Mouse (Mus musculus): ENCODE data around the gene Top1. TPM values are rescaled to one million over a fixed set of nuclear protein-coding genes. Genes with fewer than 3 reads are reported as not detected.

Gene Top1
- polyA plus RNA-seq, 1 experiment from 2014 or later, result 67.6 TPM

- no peaks in the 10 kb centered on the region for H3K27me3 ChIP-seq (ENCODE audit: control insufficient read depth, insufficient read depth, low read length)
- H3K9ac ChIP-seq, result no peak overlapping the region
- DNase-seq (ENCODE audit: low spot score) (no peak), ATAC-seq (ENCODE audit: low FRiP score) (no peak)
- H3K4me1 ChIP-seq (replicated peaks; ENCODE audit: control insufficient read depth, insufficient read depth, low read length), result no peaks in the 10 kb centered on the region
- H3K4me3 ChIP-seq (replicated peaks; ENCODE audit: low read length), result no peak overlapping the region
- H3K27ac ChIP-seq, result no peak overlapping the region
- peaks cover 60% of the 10 kb centered on the region for H3K36me3 ChIP-seq (replicated peaks; ENCODE audit: control insufficient read depth, insufficient read depth)
- no peak overlapping the region for H3K4me2 ChIP-seq (replicated peaks)
- WGBS, result 75% methylated on average over 3 of the region's 3 CpGs
- H3K9me3 ChIP-seq (ENCODE audit: control insufficient read depth, low read length), result no peaks in the 10 kb centered on the region
Observed at GRCm38 (mm10) chr2:160765096-160765495, 119.4 kb downstream of the Top1 start.

- no peak overlapping the region for H3K27ac ChIP-seq
- 59% methylated on average over 5 of the region's 5 CpGs for WGBS
- DNase-seq (ENCODE audit: low spot score), result no peak
Observed at GRCm38 (mm10) chr2:160766371-160766771, 120.7 kb downstream of the Top1 start.

GRCm38 (mm10) chr2:160767201-160767600, 121.5 kb downstream of the Top1 start:
- no peak overlapping the region for H3K27ac ChIP-seq
- H3K9me3 ChIP-seq (ENCODE audit: control insufficient read depth, low read length), result no peaks in the 10 kb centered on the region
- H3K9ac ChIP-seq, result no peak overlapping the region
- H3K4me3 ChIP-seq (replicated peaks; ENCODE audit: low read length), result no peak overlapping the region
- ATAC-seq (ENCODE audit: low FRiP score) (no peak), DNase-seq (ENCODE audit: low spot score) (no peak)
- H3K4me2 ChIP-seq (replicated peaks), result no peak overlapping the region
- 92% methylated on average over 2 of the region's 2 CpGs for WGBS
- no peaks in the 10 kb centered on the region for H3K4me1 ChIP-seq (replicated peaks; ENCODE audit: control insufficient read depth, insufficient read depth, low read length)
- peaks cover 39% of the 10 kb centered on the region for H3K36me3 ChIP-seq (replicated peaks; ENCODE audit: control insufficient read depth, insufficient read depth)
- no peaks in the 10 kb centered on the region for H3K27me3 ChIP-seq (ENCODE audit: control insufficient read depth, insufficient read depth, low read length)

More at GRCm38 (mm10) chr2:160766371-160766771, 120.7 kb downstream of the Top1 start:
- H3K27me3 ChIP-seq (ENCODE audit: control insufficient read depth, insufficient read depth, low read length), result no peaks in the 10 kb centered on the region
- no peak overlapping the region for H3K4me3 ChIP-seq (replicated peaks; ENCODE audit: low read length)
- no peaks in the 10 kb centered on the region for H3K4me1 ChIP-seq (replicated peaks; ENCODE audit: control insufficient read depth, insufficient read depth, low read length)
- no peak overlapping the region for H3K9ac ChIP-seq
- no peak; the same call in 1 of the 2 replicates for ATAC-seq (ENCODE audit: low FRiP score)
- H3K4me2 ChIP-seq (replicated peaks), result no peak overlapping the region
- H3K9me3 ChIP-seq (ENCODE audit: control insufficient read depth, low read length), result no peaks in the 10 kb centered on the region
- peaks cover 48% of the 10 kb centered on the region for H3K36me3 ChIP-seq (replicated peaks; ENCODE audit: control insufficient read depth, insufficient read depth)

GRCm38 (mm10) chr2:160768097-160768695, 122.5 kb downstream of the Top1 start:
- Histone ChIP-seq H3K4me2 (replicated peaks) (no peak overlapping the region), H3K27me3 (ENCODE audit: control insufficient read depth, insufficient read depth, low read length) (no peaks in the 10 kb centered on the region), H3K36me3 (replicated peaks; ENCODE audit: control insufficient read depth, insufficient read depth) (peaks cover 29% of the 10 kb centered on the region), H3K4me3 (replicated peaks; ENCODE audit: low read length) (no peak overlapping the region), H3K9me3 (ENCODE audit: control insufficient read depth, low read length) (no peaks in the 10 kb centered on the region), H3K27ac (no peak overlapping the region), H3K9ac (no peak overlapping the region), H3K4me1 (replicated peaks; ENCODE audit: control insufficient read depth, insufficient read depth, low read length) (no peaks in the 10 kb centered on the region)
- WGBS, result 82% methylated on average over 4 of the region's 4 CpGs
- peak; percentile 21; the same call in 1 of the 2 replicates for ATAC-seq (ENCODE audit: low FRiP score)
- DNase-seq (ENCODE audit: low spot score), result no peak

- Histone ChIP-seq H3K4me3 (replicated peaks; ENCODE audit: low read length) (no peak overlapping the region), H3K9ac (no peak overlapping the region), H3K9me3 (ENCODE audit: control insufficient read depth, low read length) (no peaks in the 10 kb centered on the region), H3K36me3 (replicated peaks; ENCODE audit: control insufficient read depth, insufficient read depth) (peaks cover 21% of the 10 kb centered on the region), H3K27ac (no peak overlapping the region), H3K4me2 (replicated peaks) (no peak overlapping the region), H3K4me1 (replicated peaks; ENCODE audit: control insufficient read depth, insufficient read depth, low read length) (no peaks in the 10 kb centered on the region), H3K27me3 (ENCODE audit: control insufficient read depth, insufficient read depth, low read length) (no peaks in the 10 kb centered on the region)
- DNase-seq (ENCODE audit: low spot score) (no peak), ATAC-seq (ENCODE audit: low FRiP score) (no peak)
- WGBS, result 89% methylated on average over 2 of the region's 2 CpGs
Observed at GRCm38 (mm10) chr2:160768997-160769396, 123.3 kb downstream of the Top1 start.

GRCm38 (mm10) chr2:160770409-160770808, 124.7 kb downstream of the Top1 start:
- no peaks in the 10 kb centered on the region for H3K27me3 ChIP-seq (ENCODE audit: control insufficient read depth, insufficient read depth, low read length)
- H3K4me3 ChIP-seq (replicated peaks; ENCODE audit: low read length), result no peak overlapping the region
- no peak overlapping the region for H3K27ac ChIP-seq
- no peaks in the 10 kb centered on the region for H3K9me3 ChIP-seq (ENCODE audit: control insufficient read depth, low read length)
- H3K36me3 ChIP-seq (replicated peaks; ENCODE audit: control insufficient read depth, insufficient read depth), result peaks cover 16% of the 10 kb centered on the region
- H3K4me2 ChIP-seq (replicated peaks), result no peak overlapping the region
- DNase-seq (ENCODE audit: low spot score) (no peak), ATAC-seq (ENCODE audit: low FRiP score) (no peak)
- H3K4me1 ChIP-seq (replicated peaks; ENCODE audit: control insufficient read depth, insufficient read depth, low read length), result no peaks in the 10 kb centered on the region
- no peak overlapping the region for H3K9ac ChIP-seq

GRCm38 (mm10) chr2:160770871-160771270, 125.2 kb downstream of the Top1 start:
- WGBS, result 75% methylated on average over 1 of the region's 1 CpGs
- no peaks in the 10 kb centered on the region for H3K4me1 ChIP-seq (replicated peaks; ENCODE audit: control insufficient read depth, insufficient read depth, low read length)
- H3K36me3 ChIP-seq (replicated peaks; ENCODE audit: control insufficient read depth, insufficient read depth), result peaks cover 15% of the 10 kb centered on the region
- H3K9ac ChIP-seq, result no peak overlapping the region
- H3K9me3 ChIP-seq (ENCODE audit: control insufficient read depth, low read length), result no peaks in the 10 kb centered on the region
- H3K4me2 ChIP-seq (replicated peaks), result no peak overlapping the region
- no peak overlapping the region for H3K27ac ChIP-seq
- ATAC-seq (ENCODE audit: low FRiP score) (no peak), DNase-seq (ENCODE audit: low spot score) (no peak)
- no peaks in the 10 kb centered on the region for H3K27me3 ChIP-seq (ENCODE audit: control insufficient read depth, insufficient read depth, low read length)
- H3K4me3 ChIP-seq (replicated peaks; ENCODE audit: low read length), result no peak overlapping the region

- Histone ChIP-seq H3K9me3 (ENCODE audit: control insufficient read depth, low read length) (no peaks in the 10 kb centered on the region), H3K4me1 (replicated peaks; ENCODE audit: control insufficient read depth, insufficient read depth, low read length) (no peaks in the 10 kb centered on the region), H3K36me3 (replicated peaks; ENCODE audit: control insufficient read depth, insufficient read depth) (peaks cover 11% of the 10 kb centered on the region), H3K9ac (no peak overlapping the region), H3K27ac (no peak overlapping the region), H3K4me3 (replicated peaks; ENCODE audit: low read length) (no peak overlapping the region), H3K4me2 (replicated peaks) (no peak overlapping the region), H3K27me3 (ENCODE audit: control insufficient read depth, insufficient read depth, low read length) (no peaks in the 10 kb centered on the region)
- no peak for DNase-seq (ENCODE audit: low spot score)
- 85% methylated on average over 8 of the region's 8 CpGs for WGBS
- ATAC-seq (ENCODE audit: low FRiP score), result no peak
Observed at GRCm38 (mm10) chr2:160771325-160772276, 125.9 kb downstream of the Top1 start.
